Mouse (Mus musculus) limb, embryonic 13.5 days (tissue): ENCODE measurements around the gene Ldhb. TPM values are rescaled to one million over a fixed set of nuclear protein-coding genes. Genes with fewer than 3 reads are reported as not detected.
"Not testable (repeated sequence)": the region's sequence is repeated elsewhere in the genome, so short reads cannot be mapped to it uniquely, and the experiment has no call there.

Experiments used
- ATAC-seq: fragments of 200-750 bp; cut with Nextera tagmentation; 2 replicates; pipeline ENCODE4 v1.8.0; 2017; ENCODE audit warnings: low read depth, moderate number of reproducible peaks, moderate TSS enrichment; ENCODE audit not compliant: low FRiP score
- H3K27ac ChIP-seq: fragments of 300-500 bp; sonication (generic); 2 replicates; pipeline ENCODE4 v1.5.1; 2015; ENCODE audit warnings: inconsistent platforms, mild to moderate bottlenecking, moderate library complexity
- H3K27me3 ChIP-seq: fragments of 300-500 bp; sonication (generic); 2 replicates; pipeline ENCODE4 v1.6.1; 2015; ENCODE audit warnings: mild to moderate bottlenecking, inconsistent platforms
- H3K36me3 ChIP-seq: fragments of 300-500 bp; sonication (generic); 2 replicates; pipeline ENCODE4 v1.6.1; 2015; ENCODE audit warnings: inconsistent platforms, mild to moderate bottlenecking, moderate library complexity
- H3K4me1 ChIP-seq: fragments of 300-500 bp; sonication (generic); 2 replicates; pipeline ENCODE4 v1.6.1; 2015; ENCODE audit warnings: inconsistent platforms
- H3K4me2 ChIP-seq: fragments of 300-500 bp; sonication (generic); replicated peaks from 2 replicates; pipeline ENCODE4 v1.6.1; 2015; ENCODE audit warnings: inconsistent platforms, mild to moderate bottlenecking, moderate library complexity
- H3K4me3 ChIP-seq: fragments of 300-500 bp; sonication (generic); 2 replicates; pipeline ENCODE4 v1.5.1; 2015; ENCODE audit warnings: moderate library complexity, mild to moderate bottlenecking, inconsistent platforms
- H3K9ac ChIP-seq: fragments of 300-500 bp; sonication (generic); 2 replicates; pipeline ENCODE4 v1.6.1; 2015; ENCODE audit warnings: mild to moderate bottlenecking, inconsistent platforms
- H3K9me3 ChIP-seq: fragments of 300-500 bp; sonication (generic); 2 replicates; pipeline ENCODE4 v1.6.1; 2016; ENCODE audit warnings: inconsistent platforms
- WGBS: fragments of 180-500 bp; shearing (Covaris S2); methylation state at CpG from one replicate; pipeline ENCODE4 v1.1.7; 2015; 5-methylcytosine and 5-hydroxymethylcytosine counted together
- polyA plus RNA-seq: library from polyadenylated mRNA; unstranded; fragments of >200 nt; fragmentation: Nextera tagmentation; extraction: Ambion mirVana; gene quantifications from 2 replicates; pipeline ENCODE4 v1.2.1, GENCODE M21; 2015

The Ldhb gene
- polyA plus RNA-seq, 1 experiment from 2014 or later, result 361 TPM

GRCm38 (mm10) chr6:142533412-142533811 is 25.7 kb upstream of the Ldhb start:
- H3K4me3 ChIP-seq, result no peak overlapping the region
- whole genome bisulfite sequencing, result 82% methylated on average over 5 of the region's 5 CpGs
- H3K27ac ChIP-seq, result no peak overlapping the region
- H3K36me3 ChIP-seq, result no peaks in the 10 kb centered on the region
- H3K9ac ChIP-seq, result no peak overlapping the region
- no peaks in the 10 kb centered on the region for H3K4me1 ChIP-seq
- H3K9me3 ChIP-seq, result no peaks in the 10 kb centered on the region
- H3K27me3 ChIP-seq, result no peaks in the 10 kb centered on the region
- no peak for ATAC-seq
- H3K4me2 ChIP-seq, result no peak overlapping the region

GRCm38 (mm10) chr6:142532686-142533085 is 24.9 kb upstream of the Ldhb start:
- ATAC-seq, result no peak
- H3K4me1 ChIP-seq, result 0 out of 2 replicates have a peak, but pooled peaks cover 5% of the 10 kb centered on the region
- no peaks in the 10 kb centered on the region for H3K9me3 ChIP-seq
- WGBS, result 91% methylated on average over 2 of the region's 2 CpGs
- no peaks in the 10 kb centered on the region for H3K36me3 ChIP-seq
- no peak overlapping the region for H3K4me3 ChIP-seq
- no peak overlapping the region for H3K27ac ChIP-seq
- H3K9ac ChIP-seq, result no peak overlapping the region
- no peak overlapping the region for H3K4me2 ChIP-seq
- H3K27me3 ChIP-seq, result no peaks in the 10 kb centered on the region

GRCm38 (mm10) chr6:142532141-142532540 is 24.4 kb upstream of the Ldhb start:
- Histone ChIP-seq H3K9me3 (no peaks in the 10 kb centered on the region), H3K4me3 (no peak overlapping the region), H3K27ac (no peak overlapping the region), H3K36me3 (no peaks in the 10 kb centered on the region), H3K4me1 (0 out of 2 replicates have a peak, but pooled peaks cover 5% of the 10 kb centered on the region), H3K9ac (no peak overlapping the region), H3K27me3 (no peaks in the 10 kb centered on the region), H3K4me2 (no peak overlapping the region)
- ATAC-seq, result no peak
- WGBS, result 93% methylated on average over 17 of the region's 17 CpGs

GRCm38 (mm10) chr6:142530378-142530777 is 22.6 kb upstream of the Ldhb start:
- no peaks in the 10 kb centered on the region for H3K36me3 ChIP-seq
- no peak overlapping the region for H3K9ac ChIP-seq
- H3K27me3 ChIP-seq, result no peaks in the 10 kb centered on the region
- no peak overlapping the region for H3K4me3 ChIP-seq
- H3K27ac ChIP-seq, result no peak overlapping the region
- WGBS, result 79% methylated on average over 5 of the region's 5 CpGs
- no peak for ATAC-seq
- 0 out of 2 replicates have a peak, but pooled peaks cover 5% of the 10 kb centered on the region for H3K4me1 ChIP-seq
- H3K9me3 ChIP-seq, result no peaks in the 10 kb centered on the region
- no peak overlapping the region for H3K4me2 ChIP-seq

GRCm38 (mm10) chr6:142529680-142530079 is 21.9 kb upstream of the Ldhb start:
- Histone ChIP-seq H3K27me3 (no peaks in the 10 kb centered on the region), H3K27ac (no peak overlapping the region), H3K4me3 (no peak overlapping the region), H3K9me3 (no peaks in the 10 kb centered on the region), H3K4me1 (0 out of 2 replicates have a peak, but pooled peaks cover 5% of the 10 kb centered on the region), H3K4me2 (no peak overlapping the region), H3K9ac (no peak overlapping the region), H3K36me3 (no peaks in the 10 kb centered on the region)
- 78% methylated on average over 8 of the region's 8 CpGs for WGBS
- ATAC-seq, result no peak

- Histone ChIP-seq H3K4me1 (0 out of 2 replicates have a peak, but pooled peaks cover 5% of the 10 kb centered on the region), H3K9ac (no peak overlapping the region), H3K9me3 (no peaks in the 10 kb centered on the region), H3K4me2 (no peak overlapping the region), H3K36me3 (no peaks in the 10 kb centered on the region), H3K4me3 (no peak overlapping the region), H3K27ac (no peak overlapping the region), H3K27me3 (no peaks in the 10 kb centered on the region)
- ATAC-seq, result no peak
- WGBS, result 34% methylated on average over 1 of the region's 1 CpGs
Measured at GRCm38 (mm10) chr6:142527931-142528562, 20.3 kb upstream of the Ldhb start.

GRCm38 (mm10) chr6:142524635-142525308 is 17.0 kb upstream of the Ldhb start:
- Histone ChIP-seq H3K9ac (no peak overlapping the region), H3K4me1 (0 out of 2 replicates have a peak, but pooled peaks cover 5% of the 10 kb centered on the region), H3K27ac (no peak overlapping the region), H3K36me3 (no peaks in the 10 kb centered on the region), H3K9me3 (no peaks in the 10 kb centered on the region), H3K4me3 (no peak overlapping the region), H3K27me3 (0 out of 2 replicates have a peak, but pooled peaks cover 3% of the 10 kb centered on the region), H3K4me2 (no peak overlapping the region)
- 3% methylated on average over 4 of the region's 4 CpGs for WGBS
- peak; percentile 81 for ATAC-seq

- no peaks in the 10 kb centered on the region for H3K4me1 ChIP-seq
- no peak overlapping the region for H3K4me3 ChIP-seq
- no peak overlapping the region for H3K9ac ChIP-seq
- H3K36me3 ChIP-seq, result no peaks in the 10 kb centered on the region
- no peaks in the 10 kb centered on the region for H3K9me3 ChIP-seq
- WGBS, result 82% methylated on average over 12 of the region's 12 CpGs
- ATAC-seq, result no peak
- H3K27me3 ChIP-seq, result 0 out of 2 replicates have a peak, but pooled peaks cover 3% of the 10 kb centered on the region
- H3K4me2 ChIP-seq, result no peak overlapping the region
- H3K27ac ChIP-seq, result no peak overlapping the region
Measured at GRCm38 (mm10) chr6:142521591-142522110, 13.9 kb upstream of the Ldhb start.

- ATAC-seq, result peak; percentile 52; the same call in 1 of the 2 replicates
- no peaks in the 10 kb centered on the region; the same call in 1 of the 2 replicates for H3K4me1 ChIP-seq
- 22% methylated on average over 6 of the region's 6 CpGs for WGBS
- H3K27ac ChIP-seq, result no peak overlapping the region
- no peaks in the 10 kb centered on the region for H3K9me3 ChIP-seq
- no peak overlapping the region for H3K9ac ChIP-seq
- no peak overlapping the region for H3K4me2 ChIP-seq
- no peak overlapping the region for H3K4me3 ChIP-seq
- H3K36me3 ChIP-seq, result no peaks in the 10 kb centered on the region
- peaks cover 9% of the 10 kb centered on the region; the same call in 1 of the 2 replicates for H3K27me3 ChIP-seq
Measured at GRCm38 (mm10) chr6:142519110-142519509, 11.4 kb upstream of the Ldhb start.

GRCm38 (mm10) chr6:142515379-142515778 is 7.6 kb upstream of the Ldhb start:
- 72% methylated on average over 9 of the region's 9 CpGs for WGBS
- not testable (repeated sequence) for H3K27ac ChIP-seq

GRCm38 (mm10) chr6:142514912-142515311 is 7.2 kb upstream of the Ldhb start:
- 4% methylated on average over 10 of the region's 10 CpGs for WGBS
- Histone ChIP-seq H3K27ac (no peak overlapping the region), H3K36me3 (no peaks in the 10 kb centered on the region), H3K4me2 (no peak overlapping the region), H3K9ac (no peak overlapping the region), H3K27me3 (peaks cover 16% of the 10 kb centered on the region; the same call in 1 of the 2 replicates), H3K9me3 (no peaks in the 10 kb centered on the region), H3K4me3 (no peak overlapping the region), H3K4me1 (peaks cover 11% of the 10 kb centered on the region)
- no peak for ATAC-seq

More at GRCm38 (mm10) chr6:142515379-142515778, 7.6 kb upstream of the Ldhb start:
- not testable (repeated sequence) for H3K36me3 ChIP-seq, H3K9me3 ChIP-seq, H3K4me2 ChIP-seq, H3K9ac ChIP-seq, ATAC-seq, H3K4me3 ChIP-seq
- Histone ChIP-seq H3K4me1 (peaks cover 11% of the 10 kb centered on the region), H3K27me3 (peaks cover 14% of the 10 kb centered on the region; the same call in 1 of the 2 replicates)

- no peak overlapping the region for H3K4me2 ChIP-seq
- no peaks in the 10 kb centered on the region for H3K36me3 ChIP-seq
- H3K27me3 ChIP-seq, result peaks cover 24% of the 10 kb centered on the region; the same call in 1 of the 2 replicates
- 30% methylated on average over 3 of the region's 3 CpGs for WGBS
- ATAC-seq, result no peak
- H3K4me1 ChIP-seq, result peaks cover 16% of the 10 kb centered on the region
- H3K9ac ChIP-seq, result no peak overlapping the region
- H3K4me3 ChIP-seq, result no peak overlapping the region
- no peaks in the 10 kb centered on the region for H3K9me3 ChIP-seq
- no peak overlapping the region for H3K27ac ChIP-seq
Measured at GRCm38 (mm10) chr6:142512902-142513301, 5.1 kb upstream of the Ldhb start.
